ENCODE assay signal across 11 mouse cellular contexts in genomic region chr2:173187182-173187855, GRCm38 (mm10). TPM values are rescaled to one million over a fixed set of nuclear protein-coding genes. Genes with fewer than 3 reads are reported as not detected.
DNase-seq lines count a peak whose midpoint lies in the region; ATAC-seq and TF ChIP-seq lines count a peak whose summit lies in the region.
"Had no signal": no experiment of that assay in that cellular context is flagged by ENCODE, and none has a peak within 500 bp of the region (broad histone marks: within the 10 kb centered on the region; RNA-seq: fewer than 3 reads in every experiment).

No protein-coding gene starts in this region.

- H3K4me1 ChIP-seq in forebrain, embryonic 11.5 days (replicated peaks; ENCODE audit: control insufficient read depth, insufficient read depth, low read length), result no peaks in the 10 kb centered on the region
- no peaks in the 10 kb centered on the region for H3K4me1 ChIP-seq in forebrain, postnatal 0 days (ENCODE audit: insufficient read depth)
- no peaks in the 10 kb centered on the region for H3K4me1 ChIP-seq in intestine, postnatal 0 days (replicated peaks; ENCODE audit: control insufficient read depth, insufficient read depth, low read length)
- no peaks in the 10 kb centered on the region for H3K4me1 ChIP-seq in liver, postnatal 0 days (ENCODE audit: insufficient read depth)
- no peaks in the 10 kb centered on the region for H3K4me1 ChIP-seq in cerebellum, adult 2 months (ENCODE audit: control insufficient read depth, insufficient read depth, low read length)

- no peaks in the 10 kb centered on the region for H3K27me3 ChIP-seq in forebrain, embryonic 11.5 days (ENCODE audit: control insufficient read depth, insufficient read depth, low read length)
- no peaks in the 10 kb centered on the region for H3K27me3 ChIP-seq in forebrain, postnatal 0 days (ENCODE audit: insufficient read depth, low read length)
- no peaks in the 10 kb centered on the region; the same call in 1 of the 2 replicates for H3K27me3 ChIP-seq in intestine, postnatal 0 days (replicated peaks; ENCODE audit: control insufficient read depth, insufficient read depth, low read length)
- peaks cover 16% of the 10 kb centered on the region for H3K27me3 ChIP-seq in liver, postnatal 0 days (ENCODE audit: insufficient read depth, low read length)
- no peaks in the 10 kb centered on the region for H3K27me3 ChIP-seq in cerebellum, adult 2 months (ENCODE audit: control insufficient read depth, insufficient read depth, low read length)

- no peaks in the 10 kb centered on the region for H3K9me3 ChIP-seq in forebrain, embryonic 11.5 days (ENCODE audit: control insufficient read depth, low read length)
- no peaks in the 10 kb centered on the region for H3K9me3 ChIP-seq in forebrain, postnatal 0 days (ENCODE audit: low read length)
- no peaks in the 10 kb centered on the region for H3K9me3 ChIP-seq in intestine, postnatal 0 days (ENCODE audit: control insufficient read depth)
- no peaks in the 10 kb centered on the region for H3K9me3 ChIP-seq in liver, postnatal 0 days (ENCODE audit: low read length)

- no peak for TF ChIP-seq CTCF in forebrain, postnatal 0 days (IDR thresholded peaks at IDR 0.05; ENCODE audit: low read depth)
- TF ChIP-seq CTCF in intestine, postnatal 0 days (IDR thresholded peaks at IDR 0.05; ENCODE audit: low read depth), result no peak
- no peak for TF ChIP-seq CTCF in liver, postnatal 0 days (IDR thresholded peaks at IDR 0.05; ENCODE audit: low read depth)
- TF ChIP-seq CTCF in cerebellum, adult 2 months (IDR thresholded peaks at IDR 0.05; ENCODE audit: borderline replicate concordance, insufficient read depth, low read depth, low read length), result no peak

- H3K4me2 ChIP-seq in forebrain, embryonic 11.5 days (ENCODE audit: low read depth, low read length, severe bottlenecking), result no peak overlapping the region; the same call in 1 of the 2 replicates
- H3K4me2 ChIP-seq in forebrain, postnatal 0 days (ENCODE audit: low read depth), result no peak overlapping the region
- peak overlapping the region; percentile 45 for H3K4me2 ChIP-seq in intestine, postnatal 0 days (replicated peaks; ENCODE audit: low read depth)
- H3K4me2 ChIP-seq in liver, postnatal 0 days (ENCODE audit: low read depth, low read length), result no peak overlapping the region

- peak; percentile 45 for DNase-seq in forebrain, embryonic 11.5 days (ENCODE audit: low spot score)
- no peak for DNase-seq in forebrain, postnatal 0 days
- peak; percentile 26 for DNase-seq in CD4-positive helper T cell, adult 2 months (ENCODE audit: low read depth, low spot score)
- peak; percentile 61 for DNase-seq in liver, postnatal 0 days
- DNase-seq in cerebellum, adult 11-12 months, result no peak
- DNase-seq in cerebellum, adult 2 months, result no peak
- no peak for DNase-seq in gastrocnemius, postnatal 25 days

- no peak overlapping the region for H3K4me3 ChIP-seq in forebrain, embryonic 11.5 days (ENCODE audit: low read depth, low read length)
- no peak overlapping the region for H3K4me3 ChIP-seq in forebrain, postnatal 0 days (ENCODE audit: low read depth, low read length)
- no peak overlapping the region for H3K4me3 ChIP-seq in intestine, postnatal 0 days (ENCODE audit: low read depth, low read length)
- H3K4me3 ChIP-seq in liver, postnatal 0 days (ENCODE audit: low read depth, low read length), result no peak overlapping the region
- H3K4me3 ChIP-seq in cerebellum, adult 2 months (replicated peaks; ENCODE audit: insufficient read depth, low read depth, low read length), result no peak overlapping the region

- no peak for TF ChIP-seq EP300 in liver, postnatal 0 days (IDR thresholded peaks at IDR 0.05; ENCODE audit: low read depth)

- H3K27ac ChIP-seq in forebrain, embryonic 11.5 days (ENCODE audit: low read depth, low read length), result no peak overlapping the region
- no peak overlapping the region for H3K27ac ChIP-seq in forebrain, postnatal 0 days (ENCODE audit: low read depth, low read length)
- H3K27ac ChIP-seq in intestine, postnatal 0 days (ENCODE audit: low read depth, low read length), result no peak overlapping the region
- no peak overlapping the region for H3K27ac ChIP-seq in liver, postnatal 0 days (ENCODE audit: low read depth)
- H3K27ac ChIP-seq in cerebellum, adult 2 months (ENCODE audit: insufficient read depth, low read length), result no peak overlapping the region

- 35% methylated on average over 8 of the region's 8 CpGs for WGBS in forebrain, embryonic 11.5 days
- WGBS in forebrain, postnatal 0 days, result 40% methylated on average over 8 of the region's 8 CpGs
- WGBS in intestine, postnatal 0 days, result 37% methylated on average over 8 of the region's 8 CpGs
- 23% methylated on average over 8 of the region's 8 CpGs for WGBS in liver, postnatal 0 days (ENCODE audit: insufficient replicate concordance)
- WGBS in cerebellum, adult 2 months, result 47% methylated on average over 8 of the region's 8 CpGs

- no peak overlapping the region for H3K9ac ChIP-seq in forebrain, embryonic 11.5 days (ENCODE audit: low read length)
- no peak overlapping the region for H3K9ac ChIP-seq in forebrain, postnatal 0 days
- H3K9ac ChIP-seq in intestine, postnatal 0 days (ENCODE audit: low read depth, low read length), result no peak overlapping the region
- H3K9ac ChIP-seq in liver, postnatal 0 days (replicated peaks), result no peak overlapping the region

- ATAC-seq in forebrain, embryonic 11.5 days (replicated peaks; ENCODE audit: low FRiP score), result no peak
- ATAC-seq in forebrain, postnatal 0 days, result no peak
- ATAC-seq in intestine, postnatal 0 days, result peak; percentile 80
- peak; percentile 80 for ATAC-seq in liver, postnatal 0 days

- no peaks in the 10 kb centered on the region for H3K36me3 ChIP-seq in forebrain, embryonic 11.5 days (ENCODE audit: control insufficient read depth, insufficient read depth, low read length)
- no peaks in the 10 kb centered on the region for H3K36me3 ChIP-seq in forebrain, postnatal 0 days (ENCODE audit: insufficient read depth)
- H3K36me3 ChIP-seq in intestine, postnatal 0 days (ENCODE audit: control insufficient read depth, insufficient read depth), result no peaks in the 10 kb centered on the region
- no peaks in the 10 kb centered on the region for H3K36me3 ChIP-seq in liver, postnatal 0 days (replicated peaks; ENCODE audit: insufficient read depth, low read length)

- no peak for TF ChIP-seq POLR2A in cerebellum, adult 2 months (IDR thresholded peaks at IDR 0.05; ENCODE audit: borderline replicate concordance, insufficient read depth, low read length)

RNA-seq across cellular contexts. Expression of gene Zbp1, which starts 31.4 kb away (rescaled TPM):
- polyA plus RNA-seq in forebrain, embryonic 11.5 days (2014; fragmentation: Nextera tagmentation; extraction: Ambion mirVana), result not detected in 2 replicates
- total RNA-seq in forebrain, postnatal 0 days (2014; rRNA removed), result 0.52 TPM in 1 of 2 replicates, not detected in the other
- polyA plus RNA-seq in forebrain, postnatal 0 days (2015; fragmentation: Nextera tagmentation; extraction: Ambion mirVana), result 0.44 and 0.45 TPM in 2 replicates
- 13.9 and 14.0 TPM in 2 replicates for polyA plus RNA-seq in intestine, postnatal 0 days (2015; fragmentation: Nextera tagmentation; extraction: Ambion mirVana)
- polyA plus RNA-seq in liver, postnatal 0 days (2015; fragmentation: Nextera tagmentation; extraction: Ambion mirVana), result 4.9 and 6.7 TPM in 2 replicates
- polyA plus RNA-seq in cerebellum, adult 2 months (2012; rRNA removed), result 0.25 and 0.74 TPM in 2 replicates
- total RNA-seq in gastrocnemius, postnatal 25 days (2021), result under 1 TPM in 1 of 2 experiments, not detected in 1; 0.27 TPM
- total RNA-seq: layer of hippocampus, postnatal 25 days had no signal
- polyA plus RNA-seq: forebrain, embryonic 14.5 days; heart, embryonic 14.5 days had no signal

RNA-seq across cellular contexts. Expression of gene Pck1, which starts 34.5 kb away (rescaled TPM):
- polyA plus RNA-seq in forebrain, embryonic 11.5 days (2014; fragmentation: Nextera tagmentation; extraction: Ambion mirVana), result not detected in 2 replicates
- not detected in 2 replicates for total RNA-seq in forebrain, postnatal 0 days (2014; rRNA removed)
- polyA plus RNA-seq in forebrain, postnatal 0 days (2015; fragmentation: Nextera tagmentation; extraction: Ambion mirVana), result not detected in 2 replicates
- 249 and 336 TPM in 2 replicates for polyA plus RNA-seq in intestine, postnatal 0 days (2015; fragmentation: Nextera tagmentation; extraction: Ambion mirVana)
- 414 and 703 TPM in 2 replicates for polyA plus RNA-seq in liver, postnatal 0 days (2015; fragmentation: Nextera tagmentation; extraction: Ambion mirVana)
- polyA plus RNA-seq in cerebellum, adult 2 months (2012; rRNA removed), result not detected in 2 replicates
- total RNA-seq in gastrocnemius, postnatal 25 days (2021), result 10 to 100 TPM in 1 of 2 experiments, 1 to 10 TPM in 1; 1.2 to 61.5 TPM
- total RNA-seq: layer of hippocampus, postnatal 25 days had no signal
- polyA plus RNA-seq: forebrain, embryonic 14.5 days; heart, embryonic 14.5 days had no signal

Comparison
In these comparisons a context has a peak if more than half of its experiments do, and no peak if none do; other contexts are left out.
1. DNase-seq: peak in forebrain, embryonic 11.5 days (single experiment), CD4-positive helper T cell, adult 2 months (single experiment) and liver, postnatal 0 days (single experiment); none in forebrain, postnatal 0 days (single experiment), cerebellum, adult 11-12 months (single experiment), cerebellum, adult 2 months (0 of 2) and gastrocnemius, postnatal 25 days (single experiment).
2. ATAC-seq: peak in intestine, postnatal 0 days (single experiment) and liver, postnatal 0 days (single experiment); none in forebrain, embryonic 11.5 days (single experiment) and forebrain, postnatal 0 days (single experiment).
3. RNA of gene Pck1, which starts 34.5 kb away (polyA plus RNA-seq): 414 to 703 TPM in liver, postnatal 0 days and 249 to 336 TPM in intestine, postnatal 0 days; not detected in forebrain, embryonic 11.5 days, not detected in forebrain, postnatal 0 days and not detected in cerebellum, adult 2 months; every median in the first group is over 100 times any median in the second.